Mouse (Mus musculus) hindbrain, embryonic 10.5 days (tissue): ENCODE measurements around the gene D6Ertd527e. TPM values are rescaled to one million over a fixed set of nuclear protein-coding genes. Genes with fewer than 3 reads are reported as not detected.
A peak's percentile ranks its signal among the peaks of the same experiment; 100 is the strongest.

Experiments
- DNase-seq: peaks from one replicate; pipeline ENCODE4 v3.0.0-alpha.2; 2017; ENCODE audit warnings: low spot score
- H3K27ac ChIP-seq: fragments of 300-500 bp; sonication (generic); 2 replicates; pipeline ENCODE4 v1.5.1; 2016; ENCODE audit warnings: mild to moderate bottlenecking, moderate library complexity
- H3K27me3 ChIP-seq: fragments of 300-500 bp; sonication (generic); 2 replicates; pipeline ENCODE4 v1.6.1; 2016; ENCODE audit warnings: mild to moderate bottlenecking; ENCODE audit not compliant: poor library complexity, insufficient read depth, severe bottlenecking
- H3K36me3 ChIP-seq: fragments of 300-500 bp; sonication (generic); 2 replicates; pipeline ENCODE4 v1.6.1; 2016; ENCODE audit warnings: mild to moderate bottlenecking, moderate library complexity
- H3K4me1 ChIP-seq: fragments of 300-500 bp; sonication (generic); replicated peaks from 2 replicates; pipeline ENCODE4 v1.6.1; 2016; ENCODE audit warnings: mild to moderate bottlenecking
- H3K4me3 ChIP-seq: fragments of 300-500 bp; sonication (generic); 2 replicates; pipeline ENCODE4 v1.5.1; 2016; ENCODE audit warnings: mild to moderate bottlenecking, moderate library complexity
- H3K9me3 ChIP-seq: fragments of 300-500 bp; sonication (generic); 2 replicates; pipeline ENCODE4 v1.6.1; 2016; ENCODE audit warnings: mild to moderate bottlenecking, moderate library complexity
- WGBS: fragments of 180-500 bp; shearing (Covaris S2); methylation state at CpG from one replicate; pipeline ENCODE4 v1.1.7; 2016; 5-methylcytosine and 5-hydroxymethylcytosine counted together
- polyA plus RNA-seq: library from polyadenylated mRNA; unstranded; fragments of >200 nt; fragmentation: Nextera tagmentation; extraction: Ambion mirVana; gene quantifications from 2 replicates; pipeline ENCODE4 v1.2.1, GENCODE M21; 2016

The D6Ertd527e gene
- polyA plus RNA-seq, 1 experiment from 2014 or later, result 0.25 TPM

DNA sequence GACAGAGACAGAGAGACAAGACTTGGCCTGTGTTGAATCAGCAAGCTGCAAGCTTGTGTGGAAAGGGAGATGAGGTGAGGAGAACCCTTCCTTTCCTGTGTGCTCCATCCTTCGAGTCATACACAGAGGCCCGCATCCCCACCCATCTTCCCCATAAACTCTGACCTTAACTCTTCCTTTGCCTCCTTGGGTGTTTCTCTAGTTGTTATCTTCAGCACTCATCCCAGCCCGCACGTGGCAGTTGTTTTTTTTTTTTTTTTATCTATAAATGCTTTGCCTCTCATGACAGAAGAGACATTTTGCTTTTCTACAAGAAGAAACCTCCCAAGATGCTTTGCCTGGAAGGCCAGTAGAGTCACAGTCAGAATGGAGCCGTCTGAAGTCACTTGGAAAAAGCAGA lies 33.9 kb downstream of the D6Ertd527e start:
- H3K36me3 ChIP-seq, result peaks cover 15% of the 10 kb centered on the region
- no peaks in the 10 kb centered on the region for H3K9me3 ChIP-seq
- no peaks in the 10 kb centered on the region for H3K4me1 ChIP-seq
- H3K27ac ChIP-seq, result no peak overlapping the region
- H3K4me3 ChIP-seq, result no peak overlapping the region
- 91% methylated on average over 5 of the region's 5 CpGs for WGBS
- H3K27me3 ChIP-seq, result no peaks in the 10 kb centered on the region
- DNase-seq, result no peak

DNA sequence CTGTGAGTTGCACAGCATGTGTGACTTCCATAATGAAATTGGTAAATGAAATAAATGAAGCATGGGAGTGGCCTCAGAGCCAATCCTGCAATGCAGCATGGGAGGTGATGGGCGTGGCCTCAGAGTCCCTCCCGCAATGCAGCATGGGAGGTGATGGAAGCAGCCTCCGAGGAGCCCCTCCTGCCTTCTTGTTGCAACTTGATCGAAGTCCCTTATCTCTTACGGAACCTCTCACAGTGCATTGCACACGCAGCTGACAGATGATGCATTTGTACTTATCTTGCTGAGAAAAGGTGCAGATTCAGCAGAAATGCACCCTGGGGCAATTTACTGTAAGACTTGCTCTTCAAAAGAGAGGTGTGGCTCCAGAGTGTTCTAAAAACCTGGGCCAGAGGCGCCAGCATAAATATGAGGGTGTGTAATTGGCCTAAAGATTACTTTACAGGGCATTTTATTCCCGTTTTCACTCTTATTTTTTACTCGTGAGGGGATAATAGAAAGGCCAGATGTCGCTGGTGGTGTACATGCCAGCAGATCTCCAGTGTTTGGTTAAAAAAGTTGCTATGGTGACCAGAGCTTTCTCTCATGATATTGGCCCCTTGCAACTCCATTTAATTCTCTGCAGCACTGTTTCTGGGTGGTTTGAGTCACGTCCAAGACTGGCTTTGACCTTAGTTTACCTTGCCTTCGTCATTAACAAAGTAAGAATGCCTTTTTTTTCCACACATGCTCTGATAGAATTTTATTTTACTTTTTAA lies 35.4 kb downstream of the D6Ertd527e start:
- Histone ChIP-seq H3K27ac (no peak overlapping the region), H3K4me3 (no peak overlapping the region), H3K9me3 (no peaks in the 10 kb centered on the region), H3K4me1 (no peaks in the 10 kb centered on the region), H3K36me3 (peaks cover 15% of the 10 kb centered on the region), H3K27me3 (no peaks in the 10 kb centered on the region)
- WGBS, result 85% methylated on average over 12 of the region's 12 CpGs
- DNase-seq, result no peak

DNA sequence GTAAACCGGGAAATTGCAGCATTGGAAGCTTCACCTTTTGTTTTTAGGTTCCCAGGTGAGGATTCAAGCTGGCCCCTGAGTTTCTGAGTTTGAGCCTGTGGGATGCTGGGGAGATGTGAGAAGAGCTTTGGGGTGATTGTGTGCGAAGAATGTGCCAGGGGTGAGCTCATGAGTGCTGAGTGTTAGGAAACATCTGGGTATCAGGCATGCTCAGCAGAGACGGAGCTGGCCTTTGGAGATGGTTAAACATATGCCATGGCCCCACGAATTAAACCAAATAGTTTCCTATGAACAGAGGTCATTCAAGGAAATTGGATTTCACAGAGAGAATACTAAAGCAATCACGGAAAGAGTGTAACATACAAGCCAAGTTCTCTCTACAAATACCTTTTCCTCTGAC lies 37.7 kb downstream of the D6Ertd527e start:
- DNase-seq, result no peak
- Histone ChIP-seq H3K4me1 (no peaks in the 10 kb centered on the region), H3K27me3 (no peaks in the 10 kb centered on the region), H3K9me3 (no peaks in the 10 kb centered on the region), H3K27ac (no peak overlapping the region), H3K36me3 (no peaks in the 10 kb centered on the region), H3K4me3 (no peak overlapping the region)
- WGBS, result 83% methylated on average over 5 of the region's 5 CpGs

DNA sequence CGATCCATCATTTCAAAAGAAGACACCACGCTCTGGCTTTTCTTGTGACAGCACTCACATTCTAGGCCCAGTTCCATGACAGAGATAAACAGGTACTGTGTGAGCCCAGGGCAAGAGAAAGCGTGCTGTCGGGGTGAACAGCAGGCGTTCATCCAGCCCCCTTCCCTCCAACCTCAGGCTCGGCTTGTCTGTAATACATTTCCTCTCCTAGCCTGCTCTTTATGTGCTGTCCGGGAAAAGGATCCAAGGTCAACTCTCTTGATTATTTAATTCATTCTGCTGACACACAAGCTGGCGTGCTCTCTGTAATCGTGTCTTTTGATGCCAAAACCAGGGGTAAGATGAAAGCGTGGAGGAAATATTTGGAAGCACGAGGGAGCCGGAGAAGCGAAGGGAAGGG lies 39.0 kb downstream of the D6Ertd527e start:
- Histone ChIP-seq H3K36me3 (no peaks in the 10 kb centered on the region), H3K4me3 (no peak overlapping the region), H3K27ac (no peak overlapping the region), H3K27me3 (no peaks in the 10 kb centered on the region), H3K4me1 (no peaks in the 10 kb centered on the region), H3K9me3 (no peaks in the 10 kb centered on the region)
- 76% methylated on average over 13 of the region's 13 CpGs for WGBS
- DNase-seq, result no peak

DNA sequence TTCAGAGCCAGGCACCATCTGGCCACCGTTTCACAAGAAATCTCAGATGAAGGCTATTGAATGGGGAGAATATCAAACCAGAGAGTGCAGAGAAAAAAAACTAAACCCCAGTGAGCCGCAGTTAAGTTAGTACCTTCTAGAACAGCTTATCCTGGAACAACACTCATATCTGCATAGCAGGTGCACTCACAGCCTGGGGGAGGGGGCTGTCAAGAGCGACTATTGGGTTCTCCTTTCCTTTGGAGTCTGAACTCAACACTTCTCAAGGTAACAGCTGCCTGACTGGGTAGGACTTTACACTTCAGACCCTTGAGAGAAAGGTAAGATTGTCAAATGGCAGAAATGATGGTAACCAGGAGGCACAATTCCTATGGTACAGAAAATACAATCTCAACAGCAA lies 43.4 kb downstream of the D6Ertd527e start:
- Histone ChIP-seq H3K4me3 (no peak overlapping the region), H3K27me3 (no peaks in the 10 kb centered on the region), H3K4me1 (peaks cover 9% of the 10 kb centered on the region; the same call in 1 of the 2 replicates), H3K9me3 (no peaks in the 10 kb centered on the region), H3K27ac (no peak overlapping the region), H3K36me3 (no peaks in the 10 kb centered on the region)
- no peak for DNase-seq
- 80% methylated on average over 3 of the region's 3 CpGs for WGBS

DNA sequence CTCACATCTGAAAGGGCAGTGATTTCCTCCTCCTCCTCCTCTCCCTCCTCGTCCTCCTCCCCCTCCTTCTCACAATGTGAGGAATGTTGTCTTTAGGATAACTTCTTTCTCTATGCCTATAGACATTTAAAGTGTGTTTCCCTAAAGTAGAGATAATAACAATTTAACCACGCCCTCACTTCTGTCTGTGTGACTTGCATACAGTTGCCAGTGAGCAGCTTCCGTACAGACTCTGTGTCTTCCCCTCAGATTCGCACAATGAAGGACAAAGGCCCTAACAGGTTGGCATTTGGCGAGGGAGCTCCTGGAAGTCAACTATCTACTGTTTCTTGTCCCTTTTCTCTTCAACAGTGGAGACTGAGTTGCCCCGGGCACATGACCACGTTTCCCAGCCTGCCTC lies 45.9 kb downstream of the D6Ertd527e start:
- no peak overlapping the region for H3K27ac ChIP-seq
- H3K4me1 ChIP-seq, result peaks cover 9% of the 10 kb centered on the region; the same call in 1 of the 2 replicates
- no peaks in the 10 kb centered on the region for H3K27me3 ChIP-seq
- H3K9me3 ChIP-seq, result no peaks in the 10 kb centered on the region
- DNase-seq, result no peak
- no peak overlapping the region for H3K4me3 ChIP-seq
- 85% methylated on average over 7 of the region's 7 CpGs for WGBS
- H3K36me3 ChIP-seq, result no peaks in the 10 kb centered on the region

DNA sequence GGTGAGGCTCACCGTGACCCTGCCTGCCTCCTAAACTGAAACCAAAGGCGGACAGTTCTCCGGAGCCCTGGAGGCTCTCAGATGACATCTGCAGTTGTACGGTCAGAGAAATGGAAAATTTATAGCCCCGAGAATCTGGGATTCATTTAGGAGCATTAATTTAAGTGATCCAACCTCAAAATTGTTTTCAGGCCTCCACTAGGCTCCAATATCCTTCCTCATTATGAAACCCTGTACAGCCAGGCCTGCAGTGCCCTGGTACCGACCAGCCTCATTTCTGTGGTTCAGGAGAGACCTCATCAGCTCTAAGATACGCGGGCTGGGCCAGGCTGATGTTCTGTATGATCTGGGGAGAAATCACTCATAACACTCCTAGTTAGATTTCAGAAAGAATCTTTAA lies 46.9 kb downstream of the D6Ertd527e start:
- H3K4me1 ChIP-seq, result peaks cover 9% of the 10 kb centered on the region; the same call in 1 of the 2 replicates
- no peak overlapping the region for H3K27ac ChIP-seq
- no peaks in the 10 kb centered on the region for H3K27me3 ChIP-seq
- no peaks in the 10 kb centered on the region for H3K9me3 ChIP-seq
- DNase-seq, result no peak
- no peak overlapping the region for H3K4me3 ChIP-seq
- WGBS, result 84% methylated on average over 8 of the region's 8 CpGs
- H3K36me3 ChIP-seq, result no peaks in the 10 kb centered on the region

DNA sequence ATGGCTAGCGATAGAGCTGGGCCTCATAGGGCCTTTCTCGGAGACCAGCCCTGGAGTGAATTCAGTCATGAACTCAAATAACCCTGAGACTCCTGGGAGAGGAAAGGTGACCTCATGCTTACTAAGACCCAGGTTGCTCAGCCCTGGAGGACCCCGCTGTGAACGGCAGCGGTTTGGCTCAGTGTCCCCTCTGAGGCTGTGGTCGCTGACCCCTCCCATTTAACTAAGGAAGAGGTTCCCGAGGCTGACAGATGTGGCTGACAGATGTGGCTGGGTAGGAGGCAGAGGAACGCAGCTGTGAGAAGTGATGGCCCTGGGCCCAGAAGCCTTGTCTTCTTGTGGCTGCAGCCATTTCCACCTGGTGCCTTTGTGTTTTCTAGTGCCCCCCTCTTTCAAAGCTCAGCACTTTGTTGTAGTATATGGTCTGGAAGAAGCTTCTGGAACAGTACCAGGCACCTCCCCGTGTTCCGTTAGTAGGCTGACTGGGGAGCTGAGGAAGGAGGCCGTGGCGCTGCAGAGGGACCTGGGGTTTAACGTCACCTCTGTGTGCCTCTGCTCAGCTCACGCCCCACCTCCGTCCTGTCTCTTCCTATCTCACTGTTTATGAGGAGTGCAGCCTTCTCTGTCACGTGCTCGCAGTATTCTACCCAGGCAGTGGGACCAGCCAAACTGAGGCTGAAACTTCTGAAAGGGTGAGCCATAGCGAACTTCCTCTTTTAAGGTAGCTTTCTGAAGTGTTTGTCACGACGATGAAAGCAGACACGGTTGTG lies 48.1 kb downstream of the D6Ertd527e start:
- H3K9me3 ChIP-seq, result no peaks in the 10 kb centered on the region
- H3K36me3 ChIP-seq, result no peaks in the 10 kb centered on the region
- H3K27me3 ChIP-seq, result no peaks in the 10 kb centered on the region
- peak overlapping the region; percentile 12; the same call in 1 of the 2 replicates for H3K27ac ChIP-seq
- H3K4me1 ChIP-seq, result peaks cover 9% of the 10 kb centered on the region; the same call in 1 of the 2 replicates
- no peak overlapping the region for H3K4me3 ChIP-seq
- 81% methylated on average over 21 of the region's 21 CpGs for WGBS
- DNase-seq, result no peak

DNA sequence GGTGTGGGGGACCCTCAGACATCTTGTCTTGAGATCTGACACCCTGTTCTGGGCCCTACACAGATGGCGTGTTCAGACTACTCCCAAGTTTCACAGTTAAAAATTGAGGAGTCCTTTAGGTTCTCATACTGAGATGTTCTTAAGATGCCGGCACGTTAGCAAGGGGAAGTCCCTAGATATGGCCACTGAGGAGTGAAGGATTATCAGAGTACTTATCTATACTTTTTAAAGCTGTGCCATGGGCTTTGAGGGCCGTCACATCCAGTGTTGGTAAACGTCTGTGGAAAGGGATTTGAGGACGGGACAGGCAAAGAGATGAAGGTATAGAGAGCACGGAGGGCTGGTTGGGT lies 48.7 kb downstream of the D6Ertd527e start:
- 86% methylated on average over 7 of the region's 7 CpGs for WGBS
- peaks cover 9% of the 10 kb centered on the region; the same call in 1 of the 2 replicates for H3K4me1 ChIP-seq
- H3K4me3 ChIP-seq, result no peak overlapping the region
- H3K27me3 ChIP-seq, result no peaks in the 10 kb centered on the region
- DNase-seq, result no peak
- no peaks in the 10 kb centered on the region for H3K36me3 ChIP-seq
- H3K27ac ChIP-seq, result peak overlapping the region; percentile 12; the same call in 1 of the 2 replicates
- H3K9me3 ChIP-seq, result no peaks in the 10 kb centered on the region

DNA sequence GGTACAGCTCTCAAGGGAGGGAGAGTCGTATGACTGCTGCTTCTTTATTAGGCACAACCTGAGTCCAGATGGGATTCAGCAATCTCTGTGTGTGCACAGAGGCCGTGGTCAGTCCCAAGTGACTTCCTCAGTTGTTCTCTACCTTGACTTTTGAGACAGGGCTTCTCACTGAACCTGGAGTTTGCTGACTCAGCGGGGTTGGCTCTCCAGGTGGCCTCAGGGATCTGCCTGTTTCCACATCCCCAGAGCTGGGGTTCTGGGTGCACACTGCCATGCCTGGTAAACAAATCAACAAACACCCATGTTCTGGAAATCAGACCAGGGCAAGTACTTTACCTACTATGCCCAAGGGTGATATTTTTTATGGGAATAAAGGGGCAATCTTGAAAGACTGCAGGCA lies 49.3 kb downstream of the D6Ertd527e start:
- no peak overlapping the region for H3K27ac ChIP-seq
- H3K27me3 ChIP-seq, result no peaks in the 10 kb centered on the region
- WGBS, result 88% methylated on average over 3 of the region's 3 CpGs
- peaks cover 9% of the 10 kb centered on the region; the same call in 1 of the 2 replicates for H3K4me1 ChIP-seq
- no peak overlapping the region for H3K4me3 ChIP-seq
- no peaks in the 10 kb centered on the region for H3K9me3 ChIP-seq
- no peak for DNase-seq
- H3K36me3 ChIP-seq, result no peaks in the 10 kb centered on the region

DNA sequence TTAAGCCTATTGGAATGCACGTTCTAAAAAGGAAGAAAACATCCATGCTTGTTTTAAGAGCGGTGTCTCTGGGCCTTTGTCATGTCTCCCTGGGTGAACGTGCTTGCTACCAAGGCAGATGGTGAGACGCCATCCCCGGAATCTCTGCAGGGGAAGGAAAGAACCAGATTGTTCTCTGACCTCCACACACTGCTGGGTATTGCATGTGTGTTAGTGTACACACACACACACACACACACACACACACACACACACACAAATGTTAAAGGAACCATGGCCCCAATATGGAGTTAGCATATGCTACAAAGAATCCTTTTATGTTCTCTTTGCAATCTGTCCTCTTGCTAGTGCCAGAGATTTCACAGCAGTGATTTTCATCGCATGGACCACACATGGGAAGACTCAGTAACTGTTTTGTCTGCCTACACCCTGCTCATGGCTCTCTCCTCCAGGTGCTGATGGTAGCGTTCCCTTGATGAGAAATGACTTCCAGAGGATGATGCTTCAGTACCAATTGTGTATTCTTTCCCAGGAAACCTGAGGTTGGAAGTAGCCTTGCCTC lies 53.6 kb downstream of the D6Ertd527e start:
- H3K9me3 ChIP-seq, result no peaks in the 10 kb centered on the region
- H3K4me3 ChIP-seq, result no peak overlapping the region
- no peaks in the 10 kb centered on the region for H3K36me3 ChIP-seq
- no peak for DNase-seq
- 84% methylated on average over 7 of the region's 7 CpGs for WGBS
- no peak overlapping the region for H3K27ac ChIP-seq
- H3K4me1 ChIP-seq, result peaks cover 8% of the 10 kb centered on the region; the same call in 1 of the 2 replicates
- H3K27me3 ChIP-seq, result no peaks in the 10 kb centered on the region

DNA sequence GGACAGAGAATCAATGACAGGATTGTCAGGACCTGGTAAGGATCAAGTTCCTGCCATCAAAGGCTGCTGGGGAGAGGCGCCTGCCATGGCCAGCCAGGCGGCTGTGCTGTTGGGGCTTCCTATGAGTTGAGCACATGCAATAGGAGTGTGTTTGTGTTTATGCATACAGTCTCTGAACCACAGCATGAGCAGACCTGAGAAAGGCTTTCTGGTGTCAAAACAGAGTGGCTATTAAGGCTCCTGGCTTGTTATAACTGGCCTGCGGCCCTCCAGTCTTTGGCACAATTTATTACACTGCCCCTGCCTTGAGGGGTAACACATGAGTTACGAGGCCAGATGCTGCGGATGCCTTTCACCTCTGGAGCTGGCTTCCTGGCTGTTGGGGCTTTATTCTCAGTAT lies 55.6 kb downstream of the D6Ertd527e start:
- no peak overlapping the region for H3K27ac ChIP-seq
- H3K4me3 ChIP-seq, result no peak overlapping the region
- H3K36me3 ChIP-seq, result no peaks in the 10 kb centered on the region
- no peak for DNase-seq
- H3K27me3 ChIP-seq, result no peaks in the 10 kb centered on the region
- 87% methylated on average over 5 of the region's 5 CpGs for WGBS
- no peaks in the 10 kb centered on the region for H3K9me3 ChIP-seq
- peaks cover 8% of the 10 kb centered on the region; the same call in 1 of the 2 replicates for H3K4me1 ChIP-seq
